Mouse (Mus musculus): Measurements from ENCODE around the gene Flad1. TPM values are rescaled to one million over a fixed set of nuclear protein-coding genes. Genes with fewer than 3 reads are reported as not detected.

Gene Flad1
- polyA plus RNA-seq, 1 experiment, result 45.4 TPM

DNA sequence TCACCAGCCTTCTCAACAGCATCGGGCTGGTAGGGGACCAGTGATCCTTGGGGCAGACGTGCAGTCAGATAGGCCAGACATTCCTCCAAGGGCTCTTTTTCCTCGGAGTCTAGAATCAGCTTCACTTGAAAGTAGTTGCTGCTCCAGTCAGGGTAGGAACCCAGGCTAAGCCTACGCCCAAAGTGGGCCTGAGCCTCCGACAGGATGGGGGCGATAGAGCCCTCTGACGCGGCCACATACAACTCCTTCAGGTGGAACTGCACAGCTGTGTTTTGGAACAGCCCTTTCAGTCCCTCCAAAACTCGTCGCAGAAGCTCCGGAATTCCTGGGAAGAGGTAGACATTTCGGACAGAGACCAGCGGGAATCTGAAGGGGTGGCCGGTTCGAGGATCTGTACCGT lies 3.2 kb downstream of the Flad1 start:
- H3K4me3 ChIP-seq (ENCODE audit: insufficient read depth, low read length), result no peak overlapping the region
- H3K4me1 ChIP-seq (ENCODE audit: control insufficient read depth, insufficient read depth, low read length), result peaks cover 6% of the 10 kb centered on the region; the same call in 1 of the 2 replicates
- H3K27ac ChIP-seq (ENCODE audit: insufficient read depth, low read length), result no peak overlapping the region
- no peak for TF ChIP-seq CTCF (IDR thresholded peaks at IDR 0.05; ENCODE audit: extremely low read depth, insufficient read depth, low read length)
- no peak for TF ChIP-seq POLR2A (IDR thresholded peaks at IDR 0.05; ENCODE audit: extremely low read depth, insufficient read depth, low read length)

DNA sequence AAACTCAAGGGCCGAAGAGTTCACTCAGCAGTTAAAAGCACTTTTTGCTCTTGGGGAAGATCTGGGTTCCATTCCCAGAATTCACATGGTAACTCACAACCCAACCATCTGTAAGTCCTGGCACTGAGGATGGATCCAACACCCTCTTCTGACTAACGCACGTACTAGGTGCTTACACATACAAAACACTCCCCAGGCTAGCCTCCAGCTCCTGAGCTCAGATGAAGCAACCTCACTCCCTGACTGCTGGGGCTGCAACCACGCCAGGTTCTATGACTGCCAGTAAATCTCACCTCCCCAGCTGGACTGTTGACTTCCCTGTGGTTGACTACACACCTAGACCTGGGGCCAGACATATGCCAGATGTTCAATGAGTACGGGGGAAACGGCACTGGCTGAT lies 4.8 kb downstream of the Flad1 start:
- TF ChIP-seq CTCF (IDR thresholded peaks at IDR 0.05; ENCODE audit: extremely low read depth, insufficient read depth, low read length), result no peak
- TF ChIP-seq POLR2A (IDR thresholded peaks at IDR 0.05; ENCODE audit: extremely low read depth, insufficient read depth, low read length), result no peak
- H3K27ac ChIP-seq (ENCODE audit: insufficient read depth, low read length), result no peak overlapping the region
- H3K4me3 ChIP-seq (ENCODE audit: insufficient read depth, low read length), result no peak overlapping the region
- H3K4me1 ChIP-seq (ENCODE audit: control insufficient read depth, insufficient read depth, low read length), result peaks cover 6% of the 10 kb centered on the region; the same call in 1 of the 2 replicates

DNA sequence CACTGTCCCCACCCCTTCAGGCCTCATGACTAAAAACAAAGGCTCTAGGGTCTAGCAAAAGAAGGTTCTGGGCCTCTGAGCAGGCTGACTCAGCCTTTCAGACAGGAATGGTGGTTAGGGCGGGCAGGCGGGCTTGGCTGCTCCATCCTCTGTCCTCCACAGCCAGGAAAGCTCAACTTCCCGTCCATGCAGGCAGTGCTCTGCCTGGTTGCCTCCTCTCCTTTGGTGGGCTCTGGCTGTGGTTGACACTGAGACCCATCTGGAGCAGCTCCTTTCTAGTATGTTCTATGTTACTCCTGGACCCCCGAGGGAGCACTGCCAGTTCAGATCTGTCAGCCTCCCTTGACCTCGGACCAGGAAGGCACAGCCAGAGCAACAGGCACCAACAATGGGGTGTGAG lies 9.0 kb downstream of the Flad1 start, which contains the start of gene Lenep:
TSS of gene Lenep (minus strand) at position 101 of the 400 bp plus-strand sequence.
- 0 out of 2 replicates have a peak, but pooled peaks cover 2% of the 10 kb centered on the region for H3K4me1 ChIP-seq (ENCODE audit: control insufficient read depth, insufficient read depth, low read length)
- H3K4me3 ChIP-seq (ENCODE audit: insufficient read depth, low read length), result no peak within 1 kb of the TSS
- TF ChIP-seq POLR2A (IDR thresholded peaks at IDR 0.05; ENCODE audit: extremely low read depth, insufficient read depth, low read length) (no peak), CTCF (IDR thresholded peaks at IDR 0.05; ENCODE audit: extremely low read depth, insufficient read depth, low read length) (no peak)
- H3K27ac ChIP-seq (ENCODE audit: insufficient read depth, low read length), result no peak within 1 kb of the TSS

DNA sequence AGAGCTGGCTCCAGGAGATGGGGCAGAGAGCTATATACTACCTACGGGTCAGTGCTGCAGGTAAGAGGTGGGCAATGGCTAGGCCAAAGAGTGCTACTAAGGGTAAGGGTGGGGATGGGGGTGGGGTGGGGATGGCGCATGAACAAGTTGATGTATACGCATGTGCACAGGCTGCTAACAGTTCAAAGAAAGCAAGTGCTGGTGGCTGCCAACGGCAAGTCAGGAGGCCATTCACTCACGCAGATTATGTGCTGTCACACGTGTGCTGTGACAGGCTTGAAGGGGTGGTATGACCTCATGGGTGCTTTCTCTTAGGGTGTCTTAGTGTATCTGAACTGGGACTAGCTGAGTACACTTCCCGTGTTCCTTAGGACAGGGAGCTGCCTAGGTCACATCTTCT lies 10.3 kb downstream of the Flad1 start:
- H3K27ac ChIP-seq (ENCODE audit: insufficient read depth, low read length), result no peak overlapping the region
- H3K4me1 ChIP-seq (ENCODE audit: control insufficient read depth, insufficient read depth, low read length), result no peaks in the 10 kb centered on the region
- H3K4me3 ChIP-seq (ENCODE audit: insufficient read depth, low read length), result no peak overlapping the region
- no peak for TF ChIP-seq CTCF (IDR thresholded peaks at IDR 0.05; ENCODE audit: extremely low read depth, insufficient read depth, low read length)
- TF ChIP-seq POLR2A (IDR thresholded peaks at IDR 0.05; ENCODE audit: extremely low read depth, insufficient read depth, low read length), result no peak

DNA sequence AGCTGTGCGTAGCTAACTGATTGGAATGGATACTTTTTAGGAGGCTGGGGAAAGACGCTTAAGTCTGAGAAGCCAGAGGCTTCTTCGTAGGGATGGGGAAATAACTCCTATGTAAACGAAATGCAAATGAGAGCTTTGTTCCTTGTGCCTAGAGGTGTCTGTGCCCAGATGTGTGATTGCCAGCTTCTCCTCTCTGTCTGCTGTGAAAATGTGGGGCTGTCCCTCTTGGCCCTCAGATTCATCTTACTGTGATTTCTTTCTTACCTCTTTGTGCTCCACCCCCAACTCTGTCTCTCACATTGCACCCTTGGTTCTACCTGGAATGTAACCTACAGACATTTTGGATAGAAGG lies 15.0 kb downstream of the Flad1 start:
- Histone ChIP-seq H3K4me1 (ENCODE audit: control insufficient read depth, insufficient read depth, low read length) (0 out of 2 replicates have a peak, but pooled peaks cover 2% of the 10 kb centered on the region), H3K4me3 (ENCODE audit: insufficient read depth, low read length) (peak overlapping the region; percentile 6; the same call in 1 of the 2 replicates), H3K27ac (ENCODE audit: insufficient read depth, low read length) (no peak overlapping the region)
- TF ChIP-seq POLR2A (IDR thresholded peaks at IDR 0.05; ENCODE audit: extremely low read depth, insufficient read depth, low read length) (no peak), CTCF (IDR thresholded peaks at IDR 0.05; ENCODE audit: extremely low read depth, insufficient read depth, low read length) (no peak)

DNA sequence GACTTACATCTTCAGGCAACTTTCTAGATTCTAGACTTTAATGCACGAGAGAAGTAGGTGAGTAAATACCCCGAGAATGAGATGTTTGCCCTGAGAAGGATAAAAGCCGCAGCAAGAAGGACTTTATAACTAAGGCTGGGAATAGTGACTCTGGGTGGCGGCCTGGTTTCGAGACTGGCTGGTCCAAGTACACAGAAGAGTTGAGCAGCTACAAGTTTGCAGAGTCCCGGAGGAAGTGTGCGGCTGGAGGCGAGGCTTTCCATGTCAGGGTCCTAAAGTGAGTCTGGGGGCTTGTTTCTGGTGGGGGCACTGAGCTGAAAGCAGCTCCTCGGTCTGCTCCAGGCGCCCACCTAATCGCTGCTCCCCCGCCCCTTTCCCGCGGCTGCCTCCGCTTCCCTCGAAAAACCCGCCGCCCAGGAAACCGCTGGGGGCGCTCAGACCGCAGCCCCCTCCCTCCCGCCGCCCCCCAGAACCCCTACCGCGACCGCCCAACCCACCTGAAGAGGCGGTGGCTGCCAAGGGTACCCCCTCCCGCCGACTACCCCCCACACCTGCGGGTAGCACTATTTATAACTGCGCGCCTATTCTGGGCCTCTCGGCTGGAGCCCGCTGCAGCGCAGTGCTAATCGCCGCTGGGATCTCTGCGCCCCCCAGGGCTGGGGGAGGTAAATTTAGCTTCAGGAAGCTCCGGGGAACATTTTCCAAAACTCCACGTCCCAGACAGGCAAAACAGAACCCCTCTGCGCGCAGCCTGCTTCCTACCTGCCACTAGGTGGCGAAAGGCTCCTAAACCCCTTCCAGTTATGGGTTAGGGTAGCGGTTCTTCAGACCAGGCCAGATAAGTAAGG lies 15.6 kb downstream of the Flad1 start:
- TF ChIP-seq CTCF (IDR thresholded peaks at IDR 0.05; ENCODE audit: extremely low read depth, insufficient read depth, low read length) (peak; percentile 78), POLR2A (IDR thresholded peaks at IDR 0.05; ENCODE audit: extremely low read depth, insufficient read depth, low read length) (no peak)
- Histone ChIP-seq H3K27ac (ENCODE audit: insufficient read depth, low read length) (no peak overlapping the region), H3K4me3 (ENCODE audit: insufficient read depth, low read length) (peak overlapping the region; percentile 56), H3K4me1 (ENCODE audit: control insufficient read depth, insufficient read depth, low read length) (peaks cover 5% of the 10 kb centered on the region)

DNA sequence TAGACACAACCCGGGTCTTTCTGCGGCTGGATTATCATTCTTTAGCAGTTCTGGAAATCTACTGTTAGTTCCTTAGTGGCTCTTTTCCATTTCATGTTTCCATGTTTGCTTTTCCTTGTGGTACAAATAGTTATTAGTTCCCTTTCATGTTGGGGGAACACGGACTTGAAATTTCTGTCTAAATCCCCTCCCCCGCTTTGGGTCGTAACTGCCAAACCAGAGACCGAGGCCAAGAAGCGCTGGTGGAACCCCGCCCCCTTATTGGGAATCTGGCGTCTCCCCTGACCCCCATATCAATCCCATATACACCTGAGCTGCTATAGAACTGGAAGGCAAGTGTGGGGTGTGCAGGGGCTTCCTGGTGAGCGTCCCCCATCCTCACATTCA lies 16.3 kb downstream of the Flad1 start:
- TF ChIP-seq CTCF (IDR thresholded peaks at IDR 0.05; ENCODE audit: extremely low read depth, insufficient read depth, low read length) (no peak), POLR2A (IDR thresholded peaks at IDR 0.05; ENCODE audit: extremely low read depth, insufficient read depth, low read length) (no peak)
- Histone ChIP-seq H3K4me3 (ENCODE audit: insufficient read depth, low read length) (peak overlapping the region; percentile 56; the same call in 1 of the 2 replicates), H3K27ac (ENCODE audit: insufficient read depth, low read length) (peak overlapping the region; percentile 47; the same call in 1 of the 2 replicates), H3K4me1 (ENCODE audit: control insufficient read depth, insufficient read depth, low read length) (peaks cover 5% of the 10 kb centered on the region)

DNA sequence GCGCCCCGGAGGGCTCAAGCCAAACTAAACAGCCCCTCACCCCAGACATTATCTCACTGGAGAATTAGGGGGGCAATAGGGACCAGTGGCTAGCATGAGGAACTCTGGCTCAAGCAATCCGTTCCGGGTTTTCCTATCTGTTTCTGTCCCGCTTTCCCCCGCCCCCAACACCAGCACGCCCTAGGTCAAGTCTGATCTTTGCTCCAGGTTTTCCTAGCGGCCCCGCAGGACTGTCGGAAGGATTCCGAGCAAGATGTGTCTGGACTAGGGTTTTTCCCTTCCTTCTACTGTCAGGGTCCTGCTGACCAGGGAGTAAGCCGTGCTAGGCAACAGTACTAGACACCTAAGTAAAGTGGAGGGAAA lies 16.8 kb downstream of the Flad1 start:
- Histone ChIP-seq H3K27ac (ENCODE audit: insufficient read depth, low read length) (peak overlapping the region; percentile 47; the same call in 1 of the 2 replicates), H3K4me1 (ENCODE audit: control insufficient read depth, insufficient read depth, low read length) (peaks cover 5% of the 10 kb centered on the region), H3K4me3 (ENCODE audit: insufficient read depth, low read length) (peak overlapping the region; percentile 56)
- TF ChIP-seq CTCF (IDR thresholded peaks at IDR 0.05; ENCODE audit: extremely low read depth, insufficient read depth, low read length) (no peak), POLR2A (IDR thresholded peaks at IDR 0.05; ENCODE audit: extremely low read depth, insufficient read depth, low read length) (0 out of 2 replicates have a peak, but pooled peaks have one; percentile 26)

DNA sequence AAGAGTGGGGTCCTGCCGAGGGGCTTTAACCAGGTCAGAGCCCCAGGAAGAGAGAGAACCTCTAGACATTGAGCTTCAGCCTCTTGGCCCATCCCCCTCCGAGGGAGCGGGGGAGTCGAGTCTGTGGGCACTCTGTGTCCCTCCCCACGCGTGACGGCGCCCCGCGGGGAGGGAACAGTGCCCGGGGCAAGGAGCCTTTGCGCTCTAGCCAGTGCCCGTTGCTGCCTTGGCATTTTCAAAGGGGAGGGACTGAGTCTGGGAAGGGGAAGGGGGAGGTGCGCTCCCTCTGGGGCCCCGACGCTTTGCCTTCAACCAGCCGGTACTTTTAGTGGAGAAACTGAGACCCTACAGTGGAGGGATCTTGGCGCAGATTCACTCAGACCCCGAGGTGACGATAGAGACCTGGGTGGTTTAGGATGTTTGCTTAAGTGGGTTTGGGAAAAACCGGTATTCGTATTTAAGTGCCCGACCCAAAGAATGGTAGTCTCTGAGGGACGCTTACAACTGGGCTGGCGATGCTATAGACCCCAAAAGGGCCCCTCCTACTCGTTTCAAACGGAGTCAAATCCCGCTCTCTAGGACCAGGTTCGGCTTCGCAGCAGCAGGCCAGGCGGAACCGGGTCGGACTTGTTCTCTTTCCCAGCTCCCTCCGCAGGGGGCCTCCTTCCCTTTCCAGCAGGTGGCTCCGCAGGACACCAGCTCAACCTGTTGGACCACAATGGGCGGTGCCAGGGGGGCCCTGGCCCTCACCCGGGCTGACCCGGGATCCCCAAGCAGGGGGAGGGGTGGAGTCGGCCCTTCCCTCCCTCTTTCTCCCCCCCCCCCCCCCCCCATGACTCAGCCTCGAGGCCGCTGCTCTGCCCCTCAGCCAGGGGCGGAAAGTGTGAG lies 17.4 kb downstream of the Flad1 start, which contains the start of gene Zbtb7b:
TSS of gene Zbtb7b (minus strand) at position 771 of the 888 bp plus-strand sequence.
- H3K4me3 ChIP-seq (ENCODE audit: insufficient read depth, low read length), result peak within 1 kb of the TSS; percentile 56
- peak within 1 kb of the TSS; percentile 85 for H3K27ac ChIP-seq (ENCODE audit: insufficient read depth, low read length)
- H3K4me1 ChIP-seq (ENCODE audit: control insufficient read depth, insufficient read depth, low read length), result peaks cover 5% of the 10 kb centered on the region
- TF ChIP-seq POLR2A (IDR thresholded peaks at IDR 0.05; ENCODE audit: extremely low read depth, insufficient read depth, low read length), result no peak
